Mouse (Mus musculus) intestine, postnatal 0 days (tissue): ENCODE results near the gene Ceacam15. TPM values are rescaled to one million over a fixed set of nuclear protein-coding genes. Genes with fewer than 3 reads are reported as not detected.
"Not testable (repeated sequence)": the region's sequence is repeated elsewhere in the genome, so short reads cannot be mapped to it uniquely, and the experiment has no call there.

ENCODE experiments used
- ATAC-seq: fragments of 200-750 bp; cut with Nextera tagmentation; 2 replicates; pipeline ENCODE4 v1.8.0; 2017; ENCODE audit warnings: mild to moderate bottlenecking, moderate TSS enrichment, moderate library complexity
- H3K27ac ChIP-seq: fragments of 300-500 bp; sonication (generic); 2 replicates; pipeline ENCODE4 v1.5.1; 2014; ENCODE audit warnings: mild to moderate bottlenecking, low read depth, low read length, moderate library complexity
- H3K27me3 ChIP-seq: fragments of 300-500 bp; sonication (generic); replicated peaks from 2 replicates; pipeline ENCODE4 v1.6.1; 2014; ENCODE audit warnings: low read length, mixed read lengths; ENCODE audit not compliant: control insufficient read depth, insufficient read depth
- H3K36me3 ChIP-seq: fragments of 300-500 bp; sonication (generic); 2 replicates; pipeline ENCODE4 v1.6.1; 2014; ENCODE audit warnings: mild to moderate bottlenecking, moderate library complexity; ENCODE audit not compliant: control insufficient read depth, insufficient read depth
- H3K4me1 ChIP-seq: fragments of 300-500 bp; sonication (generic); replicated peaks from 2 replicates; pipeline ENCODE4 v1.6.1; 2014; ENCODE audit warnings: antibody characterized with exemption, low read length, mixed read lengths; ENCODE audit not compliant: control insufficient read depth, insufficient read depth
- H3K4me2 ChIP-seq: fragments of 300-500 bp; sonication (generic); replicated peaks from 2 replicates; pipeline ENCODE4 v1.6.1; 2014; ENCODE audit warnings: low read depth, mild to moderate bottlenecking, moderate library complexity
- H3K4me3 ChIP-seq: fragments of 300-500 bp; sonication (generic); 2 replicates; pipeline ENCODE4 v1.5.1; 2014; ENCODE audit warnings: low read depth, low read length
- H3K9ac ChIP-seq: fragments of 300-500 bp; sonication (generic); 2 replicates; pipeline ENCODE4 v1.6.1; 2014; ENCODE audit warnings: mild to moderate bottlenecking, low read depth, low read length
- H3K9me3 ChIP-seq: fragments of 300-500 bp; sonication (generic); 2 replicates; pipeline ENCODE4 v1.6.1; 2016; ENCODE audit warnings: mixed run types; ENCODE audit not compliant: control insufficient read depth
- CTCF ChIP-seq: sonication (generic); IDR thresholded peaks from 2 replicates; pipeline ENCODE4 v1.5.1; 2016; ENCODE audit warnings: low read depth, mild to moderate bottlenecking, control low read depth, antibody characterized with exemption, moderate library complexity
- WGBS: fragments of 180-500 bp; shearing (Covaris S2); extraction: QIAGEN DNeasy Blood & Tissue Kit; methylation state at CpG from one replicate; pipeline ENCODE4 v1.1.7; 2014; 5-methylcytosine and 5-hydroxymethylcytosine counted together
- polyA plus RNA-seq: library from polyadenylated mRNA; unstranded; fragments of >200 nt; fragmentation: Nextera tagmentation; extraction: Ambion mirVana; gene quantifications from 2 replicates; pipeline ENCODE4 v1.2.1, GENCODE M21; 2015

The Ceacam15 gene
- polyA plus RNA-seq = not detected in 2 replicates

DNA sequence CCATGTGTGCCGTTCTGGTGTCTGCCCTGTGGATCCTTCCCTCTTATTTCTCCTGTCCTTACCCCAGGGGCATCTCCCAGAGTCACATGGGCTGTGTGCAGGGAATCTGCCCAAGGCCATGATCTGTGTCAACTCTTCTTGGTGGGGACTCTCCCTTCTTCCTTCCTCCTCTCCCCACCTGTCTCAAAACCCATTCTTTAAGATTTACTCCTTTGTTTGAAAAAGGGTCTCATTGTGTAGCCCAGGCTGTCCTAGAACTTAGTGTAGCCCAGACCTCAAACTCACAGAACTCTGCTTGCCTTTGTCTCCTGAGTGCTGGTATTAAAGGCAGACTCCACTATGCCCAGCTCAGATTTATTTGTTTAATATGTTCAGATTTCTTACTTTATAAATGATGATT, at the start of gene Ceacam15:
TSS of gene Ceacam15 (minus strand) at position 101 of the 400 bp plus-strand sequence.
- Histone ChIP-seq H3K4me2 (no peak within 1 kb of the TSS), H3K9ac (no peak within 1 kb of the TSS), H3K36me3 (no peaks in the 10 kb centered on the region), H3K27ac (no peak within 1 kb of the TSS), H3K4me1 (no peaks in the 10 kb centered on the region), H3K9me3 (no peaks in the 10 kb centered on the region), H3K27me3 (no peaks in the 10 kb centered on the region), H3K4me3 (no peak within 1 kb of the TSS)
- WGBS = 40% methylated on average over 1 of the region's 1 CpGs
- no peak for ATAC-seq
- TF ChIP-seq CTCF = no peak

DNA sequence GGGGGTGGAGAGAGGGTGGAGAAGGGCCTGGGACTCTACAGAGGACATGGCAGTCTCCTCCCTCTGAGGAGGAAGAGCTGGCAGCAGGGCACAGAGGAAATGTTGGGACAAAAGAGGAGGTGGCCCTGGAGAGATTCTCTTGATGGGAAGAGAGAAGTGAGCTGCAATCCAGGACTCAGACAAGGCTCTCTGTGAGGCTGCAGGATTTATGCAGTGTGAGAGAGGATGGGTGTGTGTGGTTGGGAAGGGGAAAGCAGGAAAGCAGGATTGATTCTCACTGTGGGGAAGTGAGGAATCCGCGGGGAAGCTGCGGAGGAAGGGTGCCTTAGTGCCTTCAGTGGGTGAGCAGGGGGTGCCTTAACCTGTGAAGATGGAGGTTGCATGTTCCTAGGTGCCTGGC, 47.0 kb upstream of the Ceacam15 start:
- 66% methylated on average over 3 of the region's 3 CpGs for WGBS
- not testable (repeated sequence) for H3K36me3 ChIP-seq, ATAC-seq

DNA sequence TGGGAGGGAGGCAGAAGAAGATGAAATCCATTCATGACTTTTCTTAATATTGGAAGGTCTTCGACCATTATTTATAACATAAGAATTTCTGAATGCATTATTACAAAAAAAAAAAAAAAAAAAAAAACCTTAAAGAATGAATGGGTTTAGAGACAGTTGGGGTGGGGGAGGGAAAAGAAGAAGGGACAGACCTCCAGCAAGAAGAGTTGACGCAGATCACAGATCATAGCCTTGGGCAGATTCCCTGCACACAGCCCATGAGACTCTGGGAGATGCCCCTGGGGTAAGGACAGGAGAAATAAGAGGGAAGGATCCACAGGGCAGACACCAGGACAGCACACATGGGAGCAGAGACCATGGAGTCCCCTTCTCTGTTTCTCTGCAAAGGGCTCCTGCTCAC, 46.1 kb upstream of the Ceacam15 start, which contains the start of gene Ceacam9:
TSS of gene Ceacam9 (plus strand) at position 301 of the 400 bp plus-strand sequence.
- Histone ChIP-seq H3K4me1 (no peaks in the 10 kb centered on the region), H3K9me3 (no peaks in the 10 kb centered on the region), H3K9ac (no peak within 1 kb of the TSS), H3K4me2 (no peak within 1 kb of the TSS), H3K27ac (no peak within 1 kb of the TSS), H3K27me3 (no peaks in the 10 kb centered on the region), H3K36me3 (no peaks in the 10 kb centered on the region), H3K4me3 (no peak within 1 kb of the TSS)
- no peak for TF ChIP-seq CTCF
- ATAC-seq = no peak
- WGBS = 81% methylated on average over 2 of the region's 2 CpGs

More for the DNA sequence above, 47.0 kb upstream of the Ceacam15 start:
- not testable (repeated sequence) for H3K27ac ChIP-seq, H3K4me3 ChIP-seq, H3K27me3 ChIP-seq, H3K9me3 ChIP-seq, H3K9ac ChIP-seq, H3K4me2 ChIP-seq, H3K4me1 ChIP-seq

DNA sequence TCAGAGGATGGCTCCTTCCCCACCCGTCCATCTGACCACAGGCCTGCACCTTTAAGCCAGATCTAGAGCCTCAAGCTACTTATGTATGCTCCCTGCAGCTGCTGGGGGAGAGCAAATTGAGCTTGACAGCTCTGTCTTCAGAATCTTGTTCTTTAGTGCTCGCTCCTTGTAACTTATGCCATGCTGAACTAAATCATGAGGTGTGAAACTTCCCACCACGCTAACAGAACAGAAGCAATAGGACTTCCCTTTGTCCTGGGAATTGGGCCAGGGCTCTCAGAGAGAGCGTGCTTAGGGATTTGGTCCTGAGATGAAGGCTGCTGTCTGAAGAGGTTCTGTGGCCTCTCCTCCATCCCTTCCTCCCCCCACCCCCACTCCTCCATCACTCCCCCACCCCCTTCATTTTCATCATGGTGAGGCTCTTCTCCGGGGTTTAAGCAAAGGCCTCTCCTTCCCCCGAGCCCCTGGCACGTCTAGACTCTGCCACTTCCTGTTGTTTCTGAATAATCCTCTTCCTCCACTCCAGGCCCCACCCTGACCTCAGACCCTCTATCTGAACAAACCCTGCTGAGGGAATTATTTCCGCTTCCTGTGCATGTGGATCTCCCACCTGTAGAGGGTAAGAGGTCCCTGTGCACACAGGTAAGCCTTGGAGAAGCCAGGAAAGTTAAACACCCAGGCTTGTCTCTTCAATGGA, 41.1 kb upstream of the Ceacam15 start:
- not testable (repeated sequence) for H3K9ac ChIP-seq, H3K27me3 ChIP-seq, H3K27ac ChIP-seq, ATAC-seq, H3K9me3 ChIP-seq, H3K4me2 ChIP-seq, H3K4me1 ChIP-seq, H3K36me3 ChIP-seq, H3K4me3 ChIP-seq
- WGBS = 36% methylated on average over 8 of the region's 8 CpGs

DNA sequence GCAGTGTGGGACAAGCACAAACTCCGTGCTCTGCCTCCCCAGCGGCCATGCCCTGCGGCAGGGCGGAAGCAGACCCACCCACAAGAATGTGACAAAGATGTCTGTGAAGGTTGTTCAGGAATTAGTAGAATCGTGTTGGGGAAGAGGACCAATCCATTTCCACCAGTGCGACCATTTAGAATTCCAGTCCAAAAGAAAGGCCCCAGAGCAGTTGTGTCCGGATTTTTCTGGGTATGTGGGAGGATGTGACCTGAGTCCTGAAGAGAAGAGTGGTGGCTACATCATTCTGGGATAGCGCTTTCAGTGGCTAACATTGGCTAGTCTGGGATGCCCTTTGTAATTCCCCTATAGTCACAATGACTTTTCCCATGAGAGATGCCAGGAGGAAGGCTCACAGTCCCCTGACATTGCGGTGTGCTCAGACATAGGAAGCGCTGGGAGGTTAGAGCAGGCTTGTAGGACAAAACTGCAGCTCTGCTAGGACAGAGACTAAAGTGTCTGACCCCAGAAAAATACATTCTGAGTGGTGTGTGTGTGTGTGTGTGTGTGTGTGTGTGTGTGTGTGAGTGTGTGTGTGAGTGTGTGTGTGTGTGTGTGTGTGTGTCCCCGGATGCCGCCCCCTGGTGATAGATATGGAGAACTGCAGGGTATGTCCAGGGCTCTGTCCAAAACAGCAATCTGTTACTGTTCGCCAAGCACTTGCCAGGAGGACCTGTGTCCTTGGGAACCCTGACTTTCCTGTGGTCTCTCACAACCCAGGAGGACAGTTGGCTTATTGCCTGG, 37.3 kb upstream of the Ceacam15 start:
- Histone ChIP-seq H3K4me3 (no peak overlapping the region), H3K27me3 (no peaks in the 10 kb centered on the region), H3K4me2 (no peak overlapping the region), H3K27ac (no peak overlapping the region), H3K4me1 (no peaks in the 10 kb centered on the region), H3K9me3 (no peaks in the 10 kb centered on the region), H3K9ac (no peak overlapping the region), H3K36me3 (no peaks in the 10 kb centered on the region)
- WGBS = 71% methylated on average over 13 of the region's 13 CpGs
- ATAC-seq = no peak
- TF ChIP-seq CTCF = 0 out of 2 replicates have a peak, but pooled peaks have one; percentile 39

DNA sequence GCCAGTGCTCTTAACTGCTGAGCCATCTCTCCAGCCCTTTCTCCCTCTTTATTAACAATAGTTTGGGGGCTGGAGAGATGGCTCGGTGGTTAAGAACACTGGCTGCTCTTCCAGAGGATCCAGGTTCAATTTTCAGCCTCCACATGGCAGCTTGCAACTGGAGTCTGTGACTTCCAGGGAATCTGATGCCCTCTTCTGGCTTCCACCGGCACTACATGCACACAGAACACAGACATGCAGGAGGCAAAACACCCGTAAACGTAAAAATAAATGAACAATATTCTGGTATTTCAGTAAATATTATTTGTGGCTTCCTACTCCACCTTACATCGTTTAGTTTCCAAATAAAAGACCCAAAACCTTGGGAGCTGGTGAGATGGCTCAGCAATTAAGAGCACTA, 35.1 kb upstream of the Ceacam15 start:
- 78% methylated on average over 5 of the region's 5 CpGs for WGBS
- no peak for ATAC-seq
- Histone ChIP-seq H3K27ac (no peak overlapping the region), H3K9ac (no peak overlapping the region), H3K4me1 (no peaks in the 10 kb centered on the region), H3K4me2 (no peak overlapping the region), H3K27me3 (0 out of 2 replicates have a peak, but pooled peaks cover 3% of the 10 kb centered on the region), H3K36me3 (no peaks in the 10 kb centered on the region), H3K4me3 (no peak overlapping the region), H3K9me3 (no peaks in the 10 kb centered on the region)
- TF ChIP-seq CTCF = peak; percentile 51
